Mouse (Mus musculus): ENCODE results near the gene Btnl10. TPM values are rescaled to one million over a fixed set of nuclear protein-coding genes. Genes with fewer than 3 reads are reported as not detected.
A peak's percentile ranks its signal among the peaks of the same experiment; 100 is the strongest.
"Not testable (repeated sequence)": the region's sequence is repeated elsewhere in the genome, so short reads cannot be mapped to it uniquely, and the experiment has no call there.

The Btnl10 gene
- total and polyA plus RNA-seq, 3 experiments, result under 0.01 to 17.5 TPM; not detected in 1

DNA sequence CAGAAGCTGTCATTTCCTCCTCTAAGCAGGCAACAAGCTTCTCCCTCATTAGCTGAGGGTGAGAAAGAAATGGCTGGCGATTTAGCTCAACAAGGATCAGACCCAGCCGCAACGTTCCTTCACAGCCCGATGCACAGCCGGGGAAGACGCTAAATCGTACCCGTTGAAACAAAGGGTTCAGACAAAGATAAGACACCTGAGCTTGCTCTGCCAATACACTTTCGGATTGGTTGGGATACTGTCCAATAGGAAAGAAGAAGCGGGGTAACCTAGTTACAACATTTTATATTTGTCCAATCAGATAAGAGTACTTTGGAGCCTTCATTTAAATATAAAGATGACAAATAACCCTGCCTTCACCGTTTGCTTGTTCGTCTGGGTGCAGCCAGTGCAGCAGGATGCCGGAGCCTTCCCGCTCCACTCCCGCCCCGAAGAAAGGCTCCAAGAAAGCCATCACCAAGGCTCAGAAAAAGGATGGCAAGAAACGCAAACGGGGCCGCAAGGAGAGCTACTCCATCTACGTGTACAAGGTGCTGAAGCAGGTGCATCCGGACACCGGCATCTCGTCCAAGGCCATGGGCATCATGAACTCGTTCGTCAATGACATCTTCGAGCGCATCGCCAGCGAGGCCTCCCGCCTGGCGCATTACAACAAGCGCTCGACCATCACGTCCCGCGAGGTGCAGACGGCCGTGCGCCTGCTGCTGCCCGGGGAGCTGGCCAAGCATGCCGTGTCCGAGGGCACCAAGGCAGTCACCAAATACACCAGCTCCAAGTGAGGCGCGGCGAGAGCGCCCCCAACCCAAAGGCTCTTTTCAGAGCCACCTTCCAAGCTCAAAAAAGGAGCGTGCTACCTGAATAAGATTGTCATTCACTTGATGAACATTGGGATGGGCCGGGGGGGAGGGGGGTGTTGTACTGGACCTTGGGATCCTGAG, 31.1 kb downstream of the Btnl10 start, which contains the start of gene Hist3h2ba:
Gene Hist3h2ba, plus strand, starts transcription at position 379 of the 938 bp plus-strand sequence.
- no peak; the same call in 1 of the 2 replicates for ATAC-seq (ENCODE audit: extremely low read depth, insufficient number of reproducible peaks, low FRiP score, poor library complexity, severe bottlenecking)

DNA sequence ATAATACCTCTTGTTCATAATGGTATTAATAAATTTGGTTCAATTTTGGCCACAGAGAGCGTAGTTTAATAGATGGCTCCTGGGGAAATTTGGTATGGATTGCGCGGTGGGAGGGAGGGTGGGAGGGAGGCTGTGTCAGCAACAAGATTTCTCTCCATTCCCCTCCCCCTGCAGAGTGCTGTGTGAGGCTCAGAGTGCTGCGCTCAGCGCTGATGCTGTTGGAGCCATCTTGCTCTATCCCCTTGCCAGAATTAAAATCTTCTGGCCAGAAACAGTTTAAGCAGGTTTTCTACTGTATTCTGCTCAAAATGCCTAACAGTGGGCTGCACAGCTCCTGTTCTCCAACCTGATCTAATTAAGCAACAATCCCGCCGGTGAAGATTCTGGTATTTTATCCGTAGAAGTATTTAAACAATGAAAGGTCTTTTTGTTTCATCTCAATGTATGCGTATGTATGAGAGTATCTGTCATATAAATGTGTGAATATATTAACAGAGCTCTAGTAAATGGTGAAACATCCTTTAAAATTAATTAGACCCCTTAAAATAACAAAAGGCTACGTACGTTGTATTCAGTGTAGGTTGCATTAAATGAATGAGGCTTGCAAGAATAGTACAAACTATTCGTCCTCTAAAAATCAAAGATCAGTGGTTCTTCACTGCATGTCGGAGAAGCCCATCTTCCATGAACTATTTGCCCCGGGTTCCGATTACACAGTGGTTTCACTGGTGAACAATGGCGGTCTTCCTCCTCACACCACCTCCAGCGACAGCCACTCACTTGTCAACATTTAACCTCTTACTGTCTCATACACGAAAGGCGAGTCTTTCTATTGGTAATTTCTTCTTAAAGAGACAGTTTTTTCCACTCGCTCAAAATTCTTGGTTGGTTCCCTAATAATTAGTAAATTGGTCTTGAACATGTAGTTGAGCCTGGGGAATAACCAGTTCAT, 32.0 kb downstream of the Btnl10 start:
- DNase-seq (ENCODE audit: low spot score), result no peak
- TF ChIP-seq TAL1 (conservative IDR thresholded peaks at IDR 0.05; ENCODE audit: low read depth, low read length) (no peak), GATA1 (IDR thresholded peaks at IDR 0.05; ENCODE audit: borderline replicate concordance, low read length) (no peak), CTCF (IDR thresholded peaks at IDR 0.05; ENCODE audit: low read depth, low read length) (no peak), GATA2 (IDR thresholded peaks at IDR 0.05; ENCODE audit: borderline replicate concordance, low read depth, low read length) (no peak), POLR2AphosphoS5 (IDR thresholded peaks at IDR 0.05; ENCODE audit: insufficient replicate concordance, low read depth, low read length) (no peak)
- ATAC-seq (ENCODE audit: extremely low read depth, insufficient number of reproducible peaks, low FRiP score, poor library complexity, severe bottlenecking), result no peak
- peaks cover 13% of the 10 kb centered on the region for H3K4me1 ChIP-seq (ENCODE audit: insufficient read depth, low read depth, low read length)
- H3K9me3 ChIP-seq (replicated peaks), result no peaks in the 10 kb centered on the region
- H3K36me3 ChIP-seq (replicated peaks), result no peaks in the 10 kb centered on the region
- H3K27me3 ChIP-seq (ENCODE audit: insufficient read depth, low read length), result peaks cover 52% of the 10 kb centered on the region
- no peak overlapping the region for H3K4me3 ChIP-seq (ENCODE audit: low read depth, low read length)

More for the DNA sequence above, 31.1 kb downstream of the Btnl10 start, which contains the start of gene Hist3h2ba:
- Histone ChIP-seq H3K27me3 (ENCODE audit: insufficient read depth, low read length) (peaks cover 62% of the 10 kb centered on the region), H3K4me3 (ENCODE audit: low read depth, low read length) (peak within 1 kb of the TSS; percentile 68), H3K9me3 (replicated peaks) (no peaks in the 10 kb centered on the region), H3K36me3 (replicated peaks) (no peaks in the 10 kb centered on the region), H3K4me1 (ENCODE audit: insufficient read depth, low read depth, low read length) (peaks cover 10% of the 10 kb centered on the region)
- TF ChIP-seq TAL1 (conservative IDR thresholded peaks at IDR 0.05; ENCODE audit: low read depth, low read length) (no peak), CTCF (IDR thresholded peaks at IDR 0.05; ENCODE audit: low read depth, low read length) (no peak), GATA2 (IDR thresholded peaks at IDR 0.05; ENCODE audit: borderline replicate concordance, low read depth, low read length) (no peak), GATA1 (IDR thresholded peaks at IDR 0.05; ENCODE audit: borderline replicate concordance, low read length) (no peak), POLR2AphosphoS5 (IDR thresholded peaks at IDR 0.05; ENCODE audit: insufficient replicate concordance, low read depth, low read length) (no peak)
- DNase-seq (ENCODE audit: low spot score), result no peak

DNA sequence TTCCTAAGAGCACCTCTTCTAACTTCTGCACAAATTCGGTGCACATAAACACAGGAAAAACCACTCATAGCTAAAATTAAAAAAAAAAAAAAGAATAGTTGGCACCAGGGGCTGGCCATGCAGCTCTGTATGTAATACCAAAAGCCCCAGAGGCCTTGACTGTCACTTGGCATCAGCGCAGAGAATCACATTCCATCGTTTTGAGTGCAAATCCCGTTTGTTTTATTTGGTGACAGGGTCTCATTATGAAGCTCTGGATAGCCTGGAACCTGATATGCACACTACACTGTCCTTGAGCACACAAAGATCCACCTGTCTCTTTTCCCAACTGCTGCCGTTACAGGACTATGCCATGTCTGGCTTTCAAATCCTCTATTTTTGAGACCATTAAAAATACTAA, 33.5 kb downstream of the Btnl10 start:
- H3K9me3 ChIP-seq (replicated peaks), result no peaks in the 10 kb centered on the region
- H3K4me3 ChIP-seq (ENCODE audit: low read depth, low read length), result no peak overlapping the region
- DNase-seq (ENCODE audit: low spot score) (no peak), ATAC-seq (ENCODE audit: extremely low read depth, insufficient number of reproducible peaks, low FRiP score, poor library complexity, severe bottlenecking) (no peak)
- H3K27me3 ChIP-seq (ENCODE audit: insufficient read depth, low read length), result peaks cover 39% of the 10 kb centered on the region
- TF ChIP-seq TAL1 (conservative IDR thresholded peaks at IDR 0.05; ENCODE audit: low read depth, low read length) (no peak), GATA1 (IDR thresholded peaks at IDR 0.05; ENCODE audit: borderline replicate concordance, low read length) (no peak), GATA2 (IDR thresholded peaks at IDR 0.05; ENCODE audit: borderline replicate concordance, low read depth, low read length) (no peak), POLR2AphosphoS5 (IDR thresholded peaks at IDR 0.05; ENCODE audit: insufficient replicate concordance, low read depth, low read length) (no peak)
- H3K36me3 ChIP-seq (replicated peaks), result no peaks in the 10 kb centered on the region
- peaks cover 13% of the 10 kb centered on the region for H3K4me1 ChIP-seq (ENCODE audit: insufficient read depth, low read depth, low read length)

DNA sequence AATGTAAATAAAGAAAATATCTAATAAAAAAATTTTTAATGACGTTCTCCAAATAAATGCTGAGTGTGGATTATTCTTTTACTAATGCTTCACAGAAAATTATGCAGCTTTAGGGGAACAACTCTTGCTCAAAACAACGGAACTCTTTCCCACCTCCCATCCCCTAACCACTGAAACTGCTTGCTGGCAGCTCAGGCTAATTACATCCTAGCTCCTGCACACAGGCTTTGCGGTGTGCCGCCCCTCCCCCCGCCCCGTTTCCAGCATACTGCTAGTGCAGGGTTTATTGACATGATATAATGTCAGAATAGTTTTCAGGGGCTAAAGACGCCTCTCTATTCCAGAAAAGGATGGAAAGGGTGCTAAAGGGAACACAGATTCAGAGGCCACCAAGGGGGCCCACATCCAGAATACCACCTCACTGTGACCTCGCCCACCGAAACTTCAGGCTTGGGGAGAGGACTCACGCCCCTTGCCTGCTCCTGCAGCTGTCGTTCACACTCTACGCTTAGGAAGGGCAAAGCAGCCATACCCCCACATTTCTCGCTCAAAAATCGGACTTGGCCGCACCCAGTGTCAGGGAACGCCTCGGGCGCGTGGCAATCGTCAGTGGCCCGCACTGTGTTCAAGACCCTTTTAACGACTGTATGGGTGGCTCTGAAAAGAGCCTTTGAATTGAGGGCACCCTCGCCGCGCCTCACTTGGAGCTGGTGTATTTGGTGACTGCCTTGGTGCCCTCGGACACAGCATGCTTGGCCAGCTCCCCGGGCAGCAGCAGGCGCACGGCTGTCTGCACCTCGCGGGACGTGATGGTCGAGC, 35.9 kb downstream of the Btnl10 start:
- no peak for ATAC-seq (ENCODE audit: extremely low read depth, insufficient number of reproducible peaks, low FRiP score, poor library complexity, severe bottlenecking)
- H3K4me1 ChIP-seq (ENCODE audit: insufficient read depth, low read depth, low read length), result peaks cover 32% of the 10 kb centered on the region

DNA sequence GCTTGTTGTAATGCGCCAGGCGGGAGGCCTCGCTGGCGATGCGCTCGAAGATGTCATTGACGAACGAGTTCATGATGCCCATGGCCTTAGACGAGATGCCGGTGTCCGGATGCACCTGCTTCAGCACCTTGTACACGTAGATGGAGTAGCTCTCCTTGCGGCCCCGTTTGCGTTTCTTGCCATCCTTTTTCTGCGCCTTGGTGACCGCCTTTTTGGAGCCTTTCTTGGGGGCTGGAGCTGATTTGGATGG, 36.4 kb downstream of the Btnl10 start:
- Histone ChIP-seq H3K27me3 (ENCODE audit: insufficient read depth, low read length) (peaks cover 19% of the 10 kb centered on the region), H3K36me3 (replicated peaks) (peaks cover 19% of the 10 kb centered on the region), H3K4me3 (ENCODE audit: low read depth, low read length) (peak overlapping the region; percentile 72; the same call in 1 of the 2 replicates), H3K4me1 (ENCODE audit: insufficient read depth, low read depth, low read length) (peaks cover 33% of the 10 kb centered on the region)
- ATAC-seq (ENCODE audit: extremely low read depth, insufficient number of reproducible peaks, low FRiP score, poor library complexity, severe bottlenecking); H3K9me3 ChIP-seq (replicated peaks); DNase-seq (ENCODE audit: low spot score): not testable (repeated sequence)

More for the DNA sequence above, 35.9 kb downstream of the Btnl10 start:
- DNase-seq (ENCODE audit: low spot score), result no peak
- Histone ChIP-seq H3K27me3 (ENCODE audit: insufficient read depth, low read length) (peaks cover 24% of the 10 kb centered on the region), H3K9me3 (replicated peaks) (no peaks in the 10 kb centered on the region), H3K4me3 (ENCODE audit: low read depth, low read length) (peak overlapping the region; percentile 70), H3K36me3 (replicated peaks) (peaks cover 17% of the 10 kb centered on the region)
- TF ChIP-seq POLR2AphosphoS5 (IDR thresholded peaks at IDR 0.05; ENCODE audit: insufficient replicate concordance, low read depth, low read length), result no peak
- TF ChIP-seq GATA1 (IDR thresholded peaks at IDR 0.05; ENCODE audit: borderline replicate concordance, low read length), result no peak
- TF ChIP-seq GATA2 (IDR thresholded peaks at IDR 0.05; ENCODE audit: borderline replicate concordance, low read depth, low read length), result no peak
- no peak for TF ChIP-seq TAL1 (conservative IDR thresholded peaks at IDR 0.05; ENCODE audit: low read depth, low read length)
- TF ChIP-seq CTCF (IDR thresholded peaks at IDR 0.05; ENCODE audit: low read depth, low read length), result no peak
